Mouse (Mus musculus) left cerebral cortex, adult 18-20 months (tissue): ENCODE measurements around the gene Gm8879. TPM values are rescaled to one million over a fixed set of nuclear protein-coding genes. Genes with fewer than 3 reads are reported as not detected.
A peak's percentile ranks its signal among the peaks of the same experiment; 100 is the strongest.
"Not testable (repeated sequence)": the region's sequence is repeated elsewhere in the genome, so short reads cannot be mapped to it uniquely, and the experiment has no call there.

ENCODE experiments used
- DNase-seq, 2 experiments: peaks; one replicate each; pipeline ENCODE4 v3.0.0; 2021 to 2022; ENCODE audit warnings: low spot score in 2 of 2, mixed read lengths in 1 of 2
- long read RNA-seq, 2 experiments: library from polyadenylated mRNA; stranded (forward); transcript quantifications; one replicate each; pipeline ENCODE4 v2.0.0; 2021
- total RNA-seq, 2 experiments: library from RNA; stranded (reverse); gene quantifications; 2 replicates each; pipeline ENCODE4 v1.2.3; 2021

The Gm8879 gene
- not detected for total RNA-seq
- long read RNA-seq, experiment 1: 0 reads
- long read RNA-seq, experiment 2: 0 reads

GRCm38 (mm10) chr5:11127334-11127733 lies at the start of gene Gm8879:
TSS of gene Gm8879 (plus strand) at chr5:11127634.
- not testable (repeated sequence) for DNase-seq

DNA sequence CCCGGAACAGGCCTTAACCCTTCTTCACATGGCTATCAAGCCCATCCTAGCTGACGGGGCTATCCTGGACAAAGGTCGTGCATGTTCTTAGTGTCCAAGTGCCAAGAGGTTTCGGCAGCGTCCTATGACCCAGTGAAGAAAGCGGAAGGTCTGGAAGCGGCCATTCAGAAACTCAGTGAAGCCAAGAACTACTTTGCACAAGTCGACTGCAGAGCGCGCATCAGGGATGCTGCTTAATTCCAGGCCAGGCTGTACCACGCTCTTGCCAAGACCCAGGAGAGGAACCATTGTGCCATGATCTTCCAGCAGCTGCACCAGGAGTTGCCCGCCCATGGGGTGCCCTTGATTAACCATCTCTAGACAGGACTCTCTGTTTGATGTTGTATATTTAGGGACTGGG lies 10.6 kb downstream of the Gm8879 start:
- peak in 1 of 2 experiments; percentile 1 for DNase-seq

Other genes starting within 250 kb of the Gm8879 start
- not detected for gene Gm8871, start 179.8 kb upstream of the Gm8879 start, total RNA-seq
- gene Gm8857, start 179.8 kb upstream of the Gm8879 start, total RNA-seq: not detected
- not detected for gene Gm5861, start 55.4 kb downstream of the Gm8879 start, total RNA-seq
- not detected for gene Gm8890, start 128.4 kb downstream of the Gm8879 start, total RNA-seq
- not detected for gene Speer1, start 213.9 kb downstream of the Gm8879 start, total RNA-seq